22 mouse cellular contexts compared by ENCODE assay signal in the genomic region with DNA sequence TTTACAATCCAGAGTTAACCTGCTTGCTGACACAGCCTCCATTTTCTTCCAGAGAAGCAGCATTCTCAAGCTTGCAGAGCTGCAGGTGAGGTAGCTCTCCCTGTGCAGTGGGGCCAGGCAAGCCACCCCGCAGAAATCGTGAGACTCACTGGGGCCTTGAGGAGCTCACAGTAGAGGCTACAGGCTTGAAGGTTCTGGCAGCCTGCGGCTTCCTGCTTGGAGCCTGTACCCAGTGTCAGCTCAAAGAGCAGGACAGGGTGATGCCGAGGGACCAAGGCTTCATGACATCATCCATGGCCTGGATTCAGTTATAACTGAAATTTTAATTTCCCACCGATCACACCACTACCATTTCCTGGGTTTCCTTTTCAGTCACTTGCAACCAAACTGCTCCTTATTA.
DNase-seq lines count a peak whose midpoint lies in the region; ATAC-seq lines count a peak whose summit lies in the region.
"Had no signal": no experiment of that assay in that cellular context is flagged by ENCODE, and none has a peak within 500 bp of the region (broad histone marks: within the 10 kb centered on the region; RNA-seq: fewer than 3 reads in every experiment).

No protein-coding gene starts in this region.

- 0 out of 2 replicates have a peak, but pooled peaks have one; percentile 46 for ATAC-seq in kidney, embryonic 15.5 days (replicated peaks; ENCODE audit: low FRiP score)
- ATAC-seq: forebrain, embryonic 14.5 days; forebrain, embryonic 16.5 days had no signal

- no peak overlapping the region for H3K9ac ChIP-seq in kidney, embryonic 15.5 days
- H3K9ac ChIP-seq: embryonic facial prominence, embryonic 13.5 days; embryonic facial prominence, embryonic 15.5 days; forebrain, embryonic 12.5 days had no signal

- H3K4me3 ChIP-seq in kidney, embryonic 15.5 days (replicated peaks) = no peak overlapping the region
- H3K4me3 ChIP-seq: embryonic facial prominence, embryonic 13.5 days; embryonic facial prominence, embryonic 15.5 days; erythroblast, embryonic 14.5 days; forebrain, embryonic 10.5 days; forebrain, embryonic 12.5 days had no signal

- peak overlapping the region; percentile 46; the same call in 1 of the 2 replicates for H3K27ac ChIP-seq in kidney, embryonic 15.5 days
- H3K27ac ChIP-seq: embryonic facial prominence, embryonic 13.5 days; embryonic facial prominence, embryonic 15.5 days; forebrain, embryonic 10.5 days; forebrain, embryonic 12.5 days had no signal

- WGBS in kidney, embryonic 15.5 days = 56% methylated on average over 5 of the region's 5 CpGs

- no peak overlapping the region for H3K4me2 ChIP-seq in kidney, embryonic 15.5 days
- H3K4me2 ChIP-seq: embryonic facial prominence, embryonic 13.5 days; embryonic facial prominence, embryonic 15.5 days; forebrain, embryonic 12.5 days had no signal

- H3K9me3 ChIP-seq in kidney, embryonic 15.5 days (replicated peaks) = no peaks in the 10 kb centered on the region
- H3K9me3 ChIP-seq: embryonic facial prominence, embryonic 13.5 days; embryonic facial prominence, embryonic 15.5 days; forebrain, embryonic 10.5 days; forebrain, embryonic 12.5 days had no signal

- H3K4me1 ChIP-seq in kidney, embryonic 15.5 days = peaks cover 16% of the 10 kb centered on the region
- H3K4me1 ChIP-seq: embryonic facial prominence, embryonic 15.5 days; forebrain, embryonic 12.5 days had no signal

- no peaks in the 10 kb centered on the region for H3K36me3 ChIP-seq in kidney, embryonic 15.5 days
- H3K36me3 ChIP-seq: embryonic facial prominence, embryonic 13.5 days; embryonic facial prominence, embryonic 15.5 days; forebrain, embryonic 10.5 days; forebrain, embryonic 12.5 days had no signal

- DNase-seq in adrenal gland, adult 2 months = peak; percentile 52
- no peak for DNase-seq in adrenal gland, postnatal 25 days
- DNase-seq in kidney, adult 8-10 months = no peak
- peak; percentile 27 for DNase-seq in adrenal gland, postnatal 10 days
- DNase-seq in adrenal gland, postnatal 36 days = peak; percentile 37 to 57
- no peak for DNase-seq in gastrocnemius, adult 18-20 months (ENCODE audit: low spot score)
- no peak for DNase-seq in heart, adult 11 months
- DNase-seq: cerebellum, adult 11 months; cerebellum, adult 18-20 months; cerebellum, adult 8-10 months; cerebellum, adult 9-11 months; cerebellum, postnatal 14 days; cerebellum, postnatal 36 days; embryo, embryonic 11 days had no signal

- peaks cover 4% of the 10 kb centered on the region; the same call in 1 of the 2 replicates for H3K27me3 ChIP-seq in kidney, embryonic 15.5 days
- H3K27me3 ChIP-seq: embryonic facial prominence, embryonic 13.5 days; embryonic facial prominence, embryonic 15.5 days; forebrain, embryonic 12.5 days had no signal

Comparison
In these comparisons a context has a peak if more than half of its experiments do, and no peak if none do; other contexts are left out.
1. DNase-seq: peak in adrenal gland, adult 2 months (single experiment), adrenal gland, postnatal 10 days (single experiment) and adrenal gland, postnatal 36 days (2 of 2); none in adrenal gland, postnatal 25 days (single experiment), kidney, adult 8-10 months (0 of 2), gastrocnemius, adult 18-20 months (single experiment) and heart, adult 11 months (single experiment).